Mouse (Mus musculus) hindlimb bud, embryonic 11.5 days (tissue): Measurements from ENCODE around the gene Fuca1.

Experiments used
- DNase-seq: peaks from one replicate; pipeline ENCODE4 v3.0.0-alpha.2; 2012; ENCODE audit warnings: low read depth, low spot score; ENCODE audit errors: extremely low spot score

Fuca1 gene

GRCm38 (mm10) chr4:135950365-135950764, 29.8 kb downstream of the Fuca1 start:
- DNase-seq = no peak

GRCm38 (mm10) chr4:135951505-135951904, 31.0 kb downstream of the Fuca1 start:
- DNase-seq = no peak

GRCm38 (mm10) chr4:135953179-135953578, 32.6 kb downstream of the Fuca1 start:
- DNase-seq = no peak

- no peak for DNase-seq
Measured at GRCm38 (mm10) chr4:135954241-135954640, 33.7 kb downstream of the Fuca1 start.

GRCm38 (mm10) chr4:135955886-135956285, 35.4 kb downstream of the Fuca1 start:
- no peak for DNase-seq

DNA sequence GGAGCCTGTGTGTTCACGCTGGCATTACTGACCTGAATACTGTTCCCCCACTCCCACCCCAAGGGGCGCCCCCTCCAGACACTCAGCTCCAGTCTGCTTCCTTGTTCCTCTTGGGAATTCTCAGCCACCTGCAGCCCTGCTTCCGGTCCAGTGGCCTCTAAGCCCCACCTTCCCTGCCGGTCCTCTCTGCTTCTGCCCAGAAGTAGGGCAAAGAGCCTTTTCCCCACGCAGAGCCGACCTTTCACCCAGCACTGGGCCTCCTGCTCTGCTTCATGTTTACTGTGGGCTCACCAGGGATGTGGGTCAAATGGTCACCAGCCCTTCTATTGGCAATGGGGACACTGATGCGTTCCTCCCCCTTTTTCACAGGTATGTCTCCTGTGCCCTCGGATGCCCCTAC, 37.8 kb downstream of the Fuca1 start:
- DNase-seq = no peak

DNA sequence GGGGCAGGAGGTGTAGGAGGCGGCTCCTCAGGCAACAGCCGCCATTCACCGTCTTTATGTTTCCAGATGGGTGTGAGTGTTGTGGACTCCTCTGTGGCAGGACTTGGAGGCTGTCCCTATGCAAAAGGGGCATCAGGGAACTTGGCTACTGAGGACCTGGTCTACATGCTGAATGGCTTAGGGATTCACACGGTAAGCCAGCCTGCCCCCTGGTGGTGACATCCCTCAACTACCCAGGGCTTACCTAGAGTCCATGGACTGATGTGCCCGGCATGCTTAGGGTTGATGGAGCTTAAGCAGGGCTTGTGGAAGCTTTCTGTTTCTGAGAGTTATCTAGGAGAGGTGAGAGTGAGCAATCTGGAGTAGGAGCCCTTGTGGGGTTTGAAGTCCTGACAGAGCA, 40.2 kb downstream of the Fuca1 start:
- no peak for DNase-seq

DNA sequence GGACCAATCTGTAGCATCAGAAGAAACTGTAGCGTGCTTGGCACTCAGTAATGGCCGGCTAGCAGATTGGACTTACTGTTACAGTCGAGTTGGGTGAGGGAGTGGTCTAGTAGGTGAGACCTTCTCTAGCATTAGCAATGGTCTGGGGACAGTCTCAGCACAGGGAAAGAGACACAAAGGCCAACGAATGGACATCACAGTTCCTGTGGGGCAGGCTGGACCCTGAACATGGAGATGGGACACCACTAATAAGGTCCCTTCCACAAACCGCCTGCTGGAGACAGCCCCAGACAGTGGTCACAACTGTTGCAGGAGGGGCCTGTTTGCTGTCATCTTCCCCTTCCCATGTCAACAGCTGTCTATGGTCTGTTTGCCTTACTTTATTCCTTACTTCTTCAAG, 41.2 kb downstream of the Fuca1 start:
- DNase-seq = no peak

- no peak for DNase-seq
Measured at GRCm38 (mm10) chr4:135962198-135962597, 41.7 kb downstream of the Fuca1 start.

GRCm38 (mm10) chr4:135962946-135963345, 42.4 kb downstream of the Fuca1 start:
- no peak for DNase-seq

- DNase-seq = peak; percentile 94
Measured at GRCm38 (mm10) chr4:135963457-135964193, 43.1 kb downstream of the Fuca1 start, which contains the start of gene Gale. Gene Gale (plus strand): TSS chr4:135963727.

DNA sequence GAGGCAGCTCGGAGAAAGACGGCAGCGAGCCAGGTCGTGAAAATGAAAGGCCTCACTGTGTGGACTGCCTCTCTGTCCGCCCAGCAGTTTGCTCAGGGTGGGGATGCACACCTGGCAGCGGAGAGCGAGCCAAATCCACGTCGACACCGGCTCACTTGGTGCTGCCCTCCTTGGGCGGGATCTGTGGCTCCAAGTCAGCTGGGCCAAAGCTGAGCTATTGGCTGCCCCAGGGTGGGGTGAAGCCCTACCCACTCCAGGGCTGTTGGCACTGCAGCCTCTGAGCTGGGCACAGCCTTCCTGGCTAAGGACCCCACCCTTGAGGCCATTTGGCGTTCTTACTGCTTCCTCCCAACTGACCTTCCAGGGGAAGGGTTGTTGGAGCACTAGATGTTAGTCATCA, 43.9 kb downstream of the Fuca1 start:
- no peak for DNase-seq

GRCm38 (mm10) chr4:135965113-135965512, 44.6 kb downstream of the Fuca1 start:
- no peak for DNase-seq

DNA sequence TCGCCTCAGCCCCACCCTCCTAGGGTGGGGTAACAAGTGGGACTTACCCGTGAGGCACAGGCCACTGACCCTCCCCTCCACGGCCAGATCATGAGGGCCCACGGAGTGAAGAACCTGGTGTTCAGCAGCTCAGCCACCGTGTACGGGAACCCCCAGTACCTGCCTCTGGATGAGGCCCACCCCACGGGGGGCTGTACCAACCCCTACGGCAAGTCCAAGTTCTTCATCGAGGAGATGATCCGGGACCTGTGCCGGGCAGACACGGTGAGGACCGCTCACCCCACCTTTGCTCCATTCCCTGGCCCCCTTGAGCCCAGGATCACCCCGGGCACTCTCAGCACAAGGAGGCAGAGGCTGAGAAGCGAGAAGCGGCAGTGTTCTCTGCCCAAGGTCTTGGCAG, 45.7 kb downstream of the Fuca1 start:
- no peak for DNase-seq

- no peak for DNase-seq
Measured at GRCm38 (mm10) chr4:135967086-135967760, 46.7 kb downstream of the Fuca1 start.

GRCm38 (mm10) chr4:135968271-135968869, 47.8 kb downstream of the Fuca1 start:
- DNase-seq = no peak

- no peak for DNase-seq
Measured at GRCm38 (mm10) chr4:135969070-135969750, 48.7 kb downstream of the Fuca1 start.

- DNase-seq = no peak
Measured at GRCm38 (mm10) chr4:135970585-135970984, 50.0 kb downstream of the Fuca1 start.

DNA sequence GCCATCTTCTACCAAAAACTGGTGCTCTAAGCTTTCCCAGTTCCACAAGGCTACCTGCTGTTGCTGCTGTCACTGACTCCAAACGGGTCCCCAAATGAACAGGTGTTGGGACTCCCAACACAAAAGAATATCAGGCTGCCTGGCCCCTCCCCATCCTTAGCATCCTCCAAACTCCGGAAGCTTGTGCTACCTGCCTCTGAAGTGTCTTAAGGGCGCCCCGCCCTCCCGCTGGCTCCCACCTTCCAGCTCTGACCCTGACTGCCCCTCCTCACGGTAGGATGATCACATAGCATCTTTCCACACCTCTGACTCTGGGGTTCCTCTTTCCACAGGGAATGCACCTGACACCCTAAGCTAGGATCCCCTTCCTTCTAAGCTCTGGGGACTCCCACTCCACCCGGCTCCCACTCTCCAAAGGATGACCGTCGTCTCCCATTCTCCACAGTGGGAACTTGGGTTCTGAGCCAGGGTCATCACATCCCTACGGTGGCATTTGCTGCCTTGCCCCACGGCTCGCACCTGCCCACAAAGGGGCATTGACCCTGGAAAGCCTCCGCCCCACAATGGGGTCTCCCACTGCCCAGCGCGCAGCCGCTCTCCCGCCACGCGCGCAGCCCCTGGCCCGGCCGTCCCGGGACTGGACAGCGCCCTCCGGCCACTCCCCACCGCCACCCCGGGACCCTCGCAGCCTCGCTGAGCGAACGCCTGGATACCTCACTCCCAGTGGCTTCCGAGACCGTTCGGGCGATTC, 51.4 kb downstream of the Fuca1 start:
- DNase-seq = no peak

DNA sequence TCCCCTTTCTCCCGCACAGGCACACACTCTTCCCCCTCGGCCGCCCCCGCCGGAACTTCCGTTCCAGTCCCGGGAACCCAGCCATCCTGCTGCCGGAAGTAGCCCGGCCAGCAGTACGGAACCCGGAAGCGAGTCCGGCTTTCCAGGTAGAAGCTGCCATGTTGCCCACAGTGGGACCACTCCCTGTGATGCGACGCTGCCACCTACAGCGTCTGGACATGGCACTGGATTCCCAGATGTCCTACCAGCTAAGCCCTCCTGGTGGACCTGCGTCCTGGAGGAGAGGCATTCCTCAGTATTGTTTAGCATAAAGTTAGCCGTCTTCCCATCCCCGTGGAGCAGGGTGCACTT, 52.0 kb downstream of the Fuca1 start, which contains the start of gene Lypla2:
Gene Lypla2, minus strand, starts transcription at position 71 of the 351 bp plus-strand sequence.
- DNase-seq = no peak
